Mouse (Mus musculus): ENCODE data around the gene Gm20671.

- TF ChIP-seq CTCF (IDR thresholded peaks at IDR 0.05; ENCODE audit: borderline replicate concordance, insufficient read depth, low read length) (no peak), POLR2A (IDR thresholded peaks at IDR 0.05; ENCODE audit: low read depth, low read length) (no peak)
Measured at GRCm38 (mm10) chr5:32718916-32719315, 108.0 kb downstream of the Gm20671 start.
